Mouse (Mus musculus) megakaryocyte, embryonic 14.5 days (primary cell): ENCODE measurements around the gene Cpt1a.

Experiments
- FLI1 ChIP-seq: IDR thresholded peaks from 2 replicates; pipeline ENCODE4 v1.6.1; 2012; ENCODE audit warnings: low read length, inconsistent platforms, mixed read lengths
- GATA1 ChIP-seq: IDR thresholded peaks from 3 replicates; pipeline ENCODE4 v1.6.1; 2012; ENCODE audit warnings: mixed read lengths, low read length, inconsistent platforms, borderline replicate concordance

DNA sequence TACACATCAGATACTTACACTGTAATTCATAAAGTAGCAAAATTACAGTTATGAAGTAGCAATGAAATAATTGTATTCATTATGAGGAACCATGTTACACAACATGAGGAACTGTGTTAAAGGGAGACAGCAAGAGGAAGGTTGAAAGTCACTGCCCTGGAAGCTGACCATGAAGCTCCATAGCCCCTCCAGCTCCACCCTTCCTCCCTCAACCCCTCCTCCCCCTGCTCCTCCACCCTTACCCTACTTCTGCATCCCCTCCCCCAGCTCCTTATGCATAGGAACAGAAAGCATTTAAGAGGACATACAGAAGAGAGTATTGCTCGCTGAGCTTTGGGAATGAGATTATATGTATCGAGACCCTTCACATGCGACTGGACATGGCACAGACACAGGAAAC lies 56.5 kb downstream of the Cpt1a start:
- no peak for TF ChIP-seq GATA1
- no peak for TF ChIP-seq FLI1
